Mouse (Mus musculus): ENCODE results near the gene Olfr887.

The Olfr887 gene

GRCm38 (mm10) chr9:38083772-38084171, at the start of gene Olfr887:
Gene Olfr887, plus strand, starts transcription at chr9:38084072.
- DNase-seq (ENCODE audit: low read depth, low spot score): no peak

DNA sequence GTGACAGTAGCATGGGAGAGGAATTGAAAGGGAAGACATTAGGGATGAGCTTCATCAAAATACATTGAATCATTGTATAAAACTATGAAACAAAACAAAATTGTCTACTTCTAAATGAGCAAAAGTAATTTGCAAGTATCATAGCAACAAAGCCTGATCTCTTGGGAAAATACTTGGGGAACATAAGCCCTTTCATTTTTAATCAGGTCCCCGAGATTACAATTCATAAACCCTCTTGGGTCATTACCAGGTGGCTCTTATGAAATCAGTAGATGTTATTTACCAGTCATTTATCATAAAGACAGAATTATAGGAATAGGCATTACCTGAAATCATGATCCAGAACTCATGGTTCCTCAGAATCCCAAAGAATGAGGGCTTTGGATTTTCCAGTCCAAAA, 37.6 kb upstream of the Olfr887 start, which contains the start of gene Olfr884:
Gene Olfr884, plus strand, starts transcription at position 301 of the 400 bp plus-strand sequence.
- DNase-seq (ENCODE audit: low read depth, low spot score): no peak

GRCm38 (mm10) chr9:38061022-38061421, 22.9 kb upstream of the Olfr887 start, which contains the start of gene Olfr885:
Gene Olfr885, plus strand, starts transcription at chr9:38061322.
- no peak for DNase-seq (ENCODE audit: low read depth, low spot score)

GRCm38 (mm10) chr9:38107828-38108227, 24.0 kb downstream of the Olfr887 start, which contains the start of gene Olfr888:
Gene Olfr888, plus strand, starts transcription at chr9:38108128.
- DNase-seq (ENCODE audit: low read depth, low spot score): no peak

DNA sequence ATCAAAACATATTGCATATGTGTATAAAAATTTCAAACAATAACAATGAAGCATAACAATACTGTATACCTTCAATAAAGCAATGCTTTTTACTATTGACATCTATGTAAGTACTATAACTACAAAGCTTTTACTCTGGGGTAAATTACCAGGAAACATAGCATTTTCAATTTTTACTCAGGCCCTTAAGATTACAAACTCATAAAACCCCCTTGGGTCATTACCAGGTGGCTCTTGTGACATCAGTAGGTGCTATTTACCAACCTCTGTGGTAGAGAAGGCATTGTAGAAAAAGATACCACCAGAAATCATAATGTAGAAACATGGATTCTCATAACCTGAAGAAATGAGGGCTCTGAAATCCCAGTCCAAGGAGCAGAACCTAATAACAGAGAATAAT, 31.0 kb downstream of the Olfr887 start, which contains the start of gene Olfr889:
Gene Olfr889, plus strand, starts transcription at position 301 of the 400 bp plus-strand sequence.
- DNase-seq (ENCODE audit: low read depth, low spot score): no peak

All from CD4-positive, CD25-positive, alpha-beta regulatory T cell, adult 2 months (primary cell).